Mouse (Mus musculus) regulatory T cell (primary cell): ENCODE measurements at regions not wholly inside any gene's neighbourhood (a gene's known extent, or its start where the extent isn't known, plus 50 kb on each side); places are given as distances from the start of the nearest gene placed in this dataset.

Source experiments
- in situ Hi-C: fragments of 300-600 bp; cut with MboI, MseI; formaldehyde crosslinking; loops from one replicate; pipeline ENCODE4 v1.15.1; 2025; ENCODE audit warnings: high pct_unique_total_duplicates

DNA sequence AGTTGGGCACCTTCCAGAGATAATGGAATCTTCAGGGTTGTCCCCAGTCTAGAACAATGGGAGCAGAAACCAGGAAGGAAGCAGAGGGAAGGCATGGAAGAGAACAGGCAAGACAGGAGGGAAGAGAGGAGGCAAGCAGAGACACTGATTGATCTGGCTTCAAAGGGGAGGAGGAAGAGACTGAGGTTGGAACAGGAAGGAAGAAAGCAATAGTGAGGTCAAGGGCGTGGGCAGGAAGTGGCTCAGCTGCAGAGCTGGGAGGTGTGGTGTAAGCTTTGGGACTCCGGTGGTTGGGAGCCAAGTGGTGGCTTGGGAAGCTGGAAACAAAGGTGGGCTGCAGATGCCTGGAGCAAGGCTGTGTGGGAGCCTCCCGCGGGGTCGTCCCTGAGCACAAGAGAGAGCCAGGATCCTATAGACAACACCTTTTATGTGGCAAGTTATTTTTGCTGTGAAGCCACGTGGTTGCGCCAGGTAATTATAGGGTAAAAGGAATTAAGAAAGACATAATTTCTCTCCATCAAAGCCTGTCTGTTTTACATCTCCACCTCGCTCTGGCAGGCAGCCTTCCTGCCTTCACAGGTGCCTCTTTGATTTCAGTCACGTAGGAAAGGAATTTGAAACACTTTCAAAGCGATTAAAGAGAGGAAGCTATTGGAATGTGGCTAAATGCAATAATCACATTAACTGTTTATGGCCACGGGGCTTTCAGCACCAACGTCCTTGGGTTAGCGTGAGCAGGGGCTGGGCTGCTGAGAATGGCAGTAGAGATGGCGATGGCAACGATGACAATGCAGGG is 237.3 kb upstream of the Wscd1 start:
- in situ Hi-C loops, result no loop called here

DNA sequence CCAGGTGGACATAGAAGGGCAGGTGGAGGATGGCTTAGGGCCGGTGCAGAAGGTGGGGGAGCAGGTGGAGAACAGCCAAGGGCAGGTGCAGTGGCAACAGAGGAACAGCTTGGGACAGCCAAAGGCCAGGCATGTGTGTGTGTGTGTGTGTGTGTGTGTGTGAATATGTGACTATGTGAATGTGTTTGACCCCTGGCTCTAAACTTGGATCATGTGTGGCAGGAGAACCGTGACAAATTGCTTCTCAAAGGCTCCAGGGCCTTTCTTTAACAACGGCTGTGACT is 236.7 kb upstream of the Wscd1 start:
- in situ Hi-C loops, result no loop called here

DNA sequence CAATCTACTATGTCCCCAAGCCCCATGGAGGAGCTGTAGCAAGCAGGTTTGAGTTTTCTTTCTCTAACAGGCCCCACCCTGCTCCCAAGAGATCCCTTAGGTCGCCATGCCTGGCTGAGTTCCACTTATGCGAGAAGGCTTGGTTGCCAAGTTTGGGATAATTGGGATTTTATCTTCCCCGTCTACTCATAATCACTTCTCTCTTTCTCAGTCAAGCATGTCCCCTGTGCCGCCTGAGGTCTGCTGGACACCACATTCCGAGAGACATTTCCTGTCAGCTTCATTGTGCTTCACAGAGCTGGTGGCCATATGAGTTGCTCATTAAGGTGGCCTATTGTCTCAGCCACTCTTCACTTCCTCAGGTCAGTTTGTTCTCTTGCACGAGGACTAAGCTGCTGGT is 234.5 kb upstream of the Wscd1 start:
- in situ Hi-C loops, result no loop called here

DNA sequence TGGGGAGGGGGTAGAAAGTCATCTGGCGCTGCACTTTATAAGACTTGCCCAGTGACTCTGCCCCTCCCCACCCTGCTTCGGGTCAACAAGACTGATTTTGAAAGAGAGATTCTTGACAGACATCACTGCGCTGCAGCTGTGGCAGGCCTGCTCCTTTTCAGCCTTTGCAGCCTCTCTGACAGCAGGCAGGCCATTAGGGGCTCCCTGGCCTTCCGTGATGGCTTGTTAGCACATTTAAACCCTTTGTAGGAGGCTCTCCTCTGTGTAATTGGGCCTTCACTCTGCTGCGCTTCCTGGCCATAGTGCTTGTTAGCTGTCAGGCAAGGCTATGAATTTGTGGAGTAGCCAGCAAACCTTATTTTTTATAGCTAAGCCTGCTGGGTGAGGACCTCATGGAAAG is 232.3 kb upstream of the Wscd1 start:
- in situ Hi-C loops, result no loop called here

DNA sequence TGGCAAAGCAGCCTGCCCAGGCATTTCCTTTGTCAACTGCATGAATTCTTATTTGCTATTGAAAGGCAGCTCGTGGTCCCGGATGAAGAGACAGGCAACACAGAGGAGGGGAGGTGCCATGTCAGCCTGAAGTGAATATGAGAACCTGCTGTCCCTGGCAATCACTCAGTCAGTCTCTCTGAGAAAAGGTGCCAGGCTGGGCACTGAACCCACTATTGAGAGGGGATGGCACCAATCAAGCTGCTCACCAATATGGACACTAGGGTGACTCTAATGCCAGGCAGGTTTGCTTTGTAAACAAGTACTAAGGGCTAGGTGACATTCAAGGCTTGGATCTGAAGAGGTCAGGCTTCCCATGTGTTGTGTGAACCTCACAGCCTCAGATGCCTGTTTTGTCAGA is 222.0 kb upstream of the Wscd1 start:
- in situ Hi-C loops, result no loop called here

DNA sequence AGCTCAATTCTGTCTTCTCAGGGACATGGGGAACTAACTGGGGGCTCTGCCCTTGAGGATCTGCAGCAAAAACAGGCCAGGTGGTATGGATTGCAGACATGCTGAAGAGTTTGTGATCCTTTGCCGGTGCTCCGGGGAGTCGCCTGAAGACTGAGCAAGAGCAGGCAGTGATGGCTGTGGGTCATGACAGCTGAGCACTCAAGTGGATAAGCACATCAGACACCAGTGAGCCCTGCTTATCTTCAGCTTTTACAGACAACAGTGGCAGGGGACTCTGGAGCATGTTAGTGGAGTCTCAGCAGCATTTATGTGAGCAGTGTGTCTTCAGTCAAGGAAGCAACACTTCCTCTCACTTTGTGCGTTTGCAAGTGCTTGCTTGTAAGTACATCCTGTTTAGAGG is 221.1 kb upstream of the Wscd1 start:
- in situ Hi-C loops, result no loop called here

DNA sequence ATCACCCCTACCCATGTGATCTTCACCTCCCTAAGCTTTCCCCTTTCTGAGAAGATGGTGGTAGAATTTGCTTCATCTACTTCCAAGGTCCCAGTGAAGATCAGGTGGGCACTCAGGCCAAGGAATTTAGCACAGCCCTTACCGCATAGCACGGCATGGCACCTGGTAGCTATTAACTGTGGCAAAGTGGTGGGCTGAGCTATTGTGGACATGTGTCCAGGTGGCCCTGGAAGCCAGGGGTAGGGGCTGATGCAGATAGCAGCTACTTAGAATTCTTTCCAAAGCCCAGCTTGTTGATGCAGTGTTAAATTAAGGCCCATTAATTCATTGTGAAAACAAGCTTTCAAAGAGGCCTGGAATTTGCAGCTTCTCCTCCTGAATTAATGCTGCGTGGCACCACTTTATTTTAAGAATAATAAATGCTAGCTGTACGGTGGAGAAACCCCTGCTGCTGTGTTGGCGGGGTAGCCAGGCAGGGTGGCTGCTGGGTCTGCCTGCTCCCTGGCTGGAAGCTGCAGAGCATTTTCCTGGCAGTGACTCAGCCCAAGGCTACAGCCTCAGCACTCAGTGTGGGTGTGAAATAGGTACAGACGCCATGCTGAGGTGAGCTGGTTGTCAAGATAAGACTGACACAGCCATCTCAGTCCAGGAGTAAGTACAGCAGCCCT is 208.4 kb upstream of the Wscd1 start:
- in situ Hi-C loops, result no loop called here

DNA sequence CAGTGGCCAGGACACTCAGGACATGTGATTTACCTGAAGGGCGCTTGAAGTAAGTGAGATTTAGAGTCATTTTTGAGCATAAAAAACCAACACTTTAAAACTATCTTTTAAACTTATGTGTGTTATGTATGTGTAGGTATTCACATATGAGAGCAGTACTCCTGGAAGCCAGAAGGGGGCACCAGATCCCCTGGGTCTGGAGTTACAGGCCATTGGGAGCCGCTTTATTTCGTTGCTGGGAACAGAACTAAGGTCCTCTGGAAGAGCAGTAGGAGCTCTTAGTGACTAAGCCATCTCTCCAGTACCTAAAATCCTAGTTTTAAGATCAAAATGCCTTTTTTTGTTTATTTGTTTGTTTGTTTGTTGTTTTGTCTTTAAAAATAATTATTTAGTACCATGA is 192.3 kb upstream of the Wscd1 start:
- in situ Hi-C loops, result no loop called here

DNA sequence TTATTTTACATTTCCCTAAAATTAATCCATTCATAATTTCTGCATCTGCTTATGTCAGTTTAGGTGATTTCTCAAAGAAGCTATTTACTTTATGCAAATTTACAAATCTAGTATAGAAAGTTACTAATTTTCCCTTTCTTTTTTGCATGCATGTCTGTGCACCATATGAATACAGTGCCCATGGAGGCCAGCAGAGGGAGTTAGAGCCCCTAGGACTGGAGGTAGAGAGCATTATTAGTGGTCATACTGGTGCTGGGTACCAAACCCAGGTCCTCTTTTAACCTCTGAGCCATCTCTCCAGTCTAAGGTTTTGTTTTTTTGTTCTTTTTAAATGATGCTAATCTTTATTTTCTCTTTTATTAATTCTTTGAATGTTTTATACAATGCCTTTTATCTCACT is 184.9 kb upstream of the Wscd1 start:
- in situ Hi-C loops, result no loop called here

DNA sequence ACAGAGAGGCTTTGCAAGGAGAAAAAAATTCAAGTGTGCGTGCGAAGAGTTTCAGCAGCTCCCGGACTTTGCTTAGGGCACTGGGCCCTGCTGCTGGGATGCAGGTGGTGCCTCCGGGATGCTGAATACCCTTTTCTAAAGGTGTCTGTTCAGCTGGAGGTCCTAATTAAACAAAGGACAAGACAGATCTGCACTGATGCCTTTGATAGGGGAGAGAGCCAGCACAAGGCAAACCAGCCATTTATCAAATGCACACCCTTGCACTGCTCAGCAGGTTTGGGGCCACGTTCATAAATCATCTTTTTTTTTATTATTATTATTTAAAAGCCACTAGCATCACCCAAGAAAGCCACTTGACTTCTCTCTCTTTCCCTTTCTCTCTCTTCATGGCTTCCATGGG is 172.9 kb upstream of the Wscd1 start:
- in situ Hi-C loops, result no loop called here

DNA sequence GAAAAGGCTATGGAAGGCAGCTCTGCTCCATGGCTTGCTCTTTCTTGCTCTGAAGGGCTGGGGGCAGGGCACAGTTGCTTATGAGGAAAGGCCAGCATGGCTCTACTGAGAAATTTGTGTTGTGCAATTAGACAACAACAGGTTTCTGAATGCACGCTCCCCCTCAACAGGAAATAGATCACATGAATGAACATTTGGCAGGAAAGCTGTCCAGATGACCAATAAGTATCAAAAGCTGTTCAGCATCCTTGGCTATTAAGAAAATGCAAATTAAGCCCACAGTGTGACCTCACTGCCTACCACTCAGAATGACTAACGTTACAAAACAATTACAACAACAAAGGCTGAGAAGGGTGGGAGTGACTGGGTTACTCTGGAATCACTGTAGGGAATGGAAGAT is 167.9 kb upstream of the Wscd1 start:
- in situ Hi-C loops, result no loop called here

DNA sequence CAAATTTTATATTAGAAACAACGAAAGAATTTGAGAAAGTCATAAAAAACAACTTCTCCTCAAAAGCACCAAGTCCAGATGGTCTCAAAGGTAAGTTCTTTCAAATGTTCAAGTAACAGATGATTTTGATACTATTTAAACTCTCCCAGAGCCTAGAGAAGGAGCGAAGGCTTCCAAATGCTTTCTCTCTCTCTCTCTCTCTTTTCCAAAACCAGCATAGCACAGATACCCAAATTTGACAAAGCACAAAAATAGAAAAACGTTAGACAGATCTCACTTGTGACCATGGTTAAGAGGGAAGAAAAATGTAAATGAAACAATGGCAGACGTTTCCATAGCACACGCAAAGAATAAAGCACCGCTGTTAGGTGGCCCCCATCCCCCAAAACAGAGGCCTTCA is 158.7 kb upstream of the Wscd1 start:
- in situ Hi-C loops, result no loop called here

DNA sequence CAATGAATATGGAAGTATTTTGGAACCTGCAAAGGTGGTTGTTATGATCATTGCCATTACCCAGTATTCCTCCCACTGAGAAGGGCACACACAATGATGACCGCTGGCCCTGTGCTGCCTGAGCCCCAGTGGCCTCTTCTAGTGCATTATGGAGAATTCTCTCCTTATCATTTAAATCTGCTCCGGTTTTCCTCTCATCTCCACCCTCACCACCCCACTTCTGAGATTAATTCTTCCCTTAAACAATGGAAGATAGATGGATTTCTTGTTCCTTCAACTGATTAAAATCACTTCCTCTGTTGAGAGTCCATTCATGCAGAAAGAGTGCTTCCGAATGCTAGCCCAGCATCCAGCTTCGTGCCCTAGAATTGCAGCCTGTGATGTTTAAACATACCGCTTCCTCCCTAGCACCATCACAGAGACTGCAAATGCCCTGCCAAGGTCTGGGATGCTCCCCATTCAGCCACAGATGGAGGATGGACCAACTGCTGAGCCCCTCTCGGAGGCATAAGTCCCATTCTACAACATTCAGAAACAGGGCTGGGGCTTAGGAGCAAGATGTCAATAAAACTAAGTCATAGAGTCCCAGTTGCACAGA is 155.4 kb upstream of the Wscd1 start:
- in situ Hi-C loops, result no loop called here

DNA sequence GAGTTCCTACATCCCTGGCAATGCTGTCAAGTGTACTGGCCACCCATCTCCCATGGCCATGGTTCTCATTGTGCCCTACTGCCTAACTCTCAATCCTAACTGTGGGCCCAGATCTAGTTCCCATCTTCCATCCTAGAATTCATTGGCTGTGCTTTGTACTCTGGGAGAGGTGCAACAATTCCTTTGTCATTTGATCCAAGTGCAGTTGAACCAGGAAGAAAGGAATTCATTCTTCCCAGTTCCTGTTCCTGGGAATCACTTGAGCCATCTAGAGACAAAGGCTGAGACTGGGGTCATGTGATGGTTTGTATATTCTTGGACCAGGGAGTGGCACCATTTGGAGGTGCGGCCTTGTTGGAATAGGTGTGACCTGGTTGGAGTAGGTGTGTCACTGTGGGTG is 152.0 kb upstream of the Wscd1 start:
- in situ Hi-C loops, result no loop called here

DNA sequence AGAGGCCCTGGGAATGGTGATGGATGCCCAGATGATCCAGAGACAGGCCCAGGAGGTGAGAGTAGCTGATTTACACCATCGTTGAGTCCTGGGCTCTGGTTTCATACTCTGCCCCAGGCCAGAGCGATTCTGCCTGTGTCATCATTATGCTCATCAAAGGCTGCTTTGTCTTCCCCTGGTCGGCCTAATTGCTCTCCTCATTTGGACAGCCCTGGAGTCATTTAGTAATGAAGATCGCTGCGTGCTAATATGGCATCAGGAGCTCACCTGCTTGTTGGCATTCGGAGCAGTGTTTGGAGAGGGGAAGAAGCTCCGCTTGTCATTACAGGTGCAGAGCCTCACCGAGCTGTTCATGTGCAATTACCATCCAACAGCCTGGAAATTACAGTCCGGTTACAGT is 138.9 kb upstream of the Wscd1 start:
- in situ Hi-C loops, result no loop called here

DNA sequence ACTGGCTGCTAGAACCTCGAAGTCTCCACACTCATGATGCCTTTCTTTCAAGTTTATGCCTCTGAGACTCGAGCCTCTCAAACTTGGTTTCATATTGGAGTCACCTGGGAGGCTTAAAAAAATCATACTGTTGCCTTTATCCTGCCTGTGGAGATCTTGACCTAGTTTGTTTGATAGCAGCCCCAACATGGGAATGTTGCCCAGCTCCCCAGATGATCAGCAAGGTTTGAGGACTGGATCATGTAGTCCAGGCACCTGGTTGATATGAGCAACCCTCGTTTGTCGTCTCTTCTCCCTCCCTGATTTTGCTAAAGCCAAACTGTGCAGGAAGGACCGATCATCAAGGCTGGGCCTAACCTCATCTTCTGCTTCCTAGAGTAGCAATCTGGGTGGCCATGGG is 134.2 kb upstream of the Wscd1 start:
- in situ Hi-C loops, result loop anchor here (5.0 kb wide), 1 partner anchor 97 kb away; no protein-coding TSS in a partner anchor

DNA sequence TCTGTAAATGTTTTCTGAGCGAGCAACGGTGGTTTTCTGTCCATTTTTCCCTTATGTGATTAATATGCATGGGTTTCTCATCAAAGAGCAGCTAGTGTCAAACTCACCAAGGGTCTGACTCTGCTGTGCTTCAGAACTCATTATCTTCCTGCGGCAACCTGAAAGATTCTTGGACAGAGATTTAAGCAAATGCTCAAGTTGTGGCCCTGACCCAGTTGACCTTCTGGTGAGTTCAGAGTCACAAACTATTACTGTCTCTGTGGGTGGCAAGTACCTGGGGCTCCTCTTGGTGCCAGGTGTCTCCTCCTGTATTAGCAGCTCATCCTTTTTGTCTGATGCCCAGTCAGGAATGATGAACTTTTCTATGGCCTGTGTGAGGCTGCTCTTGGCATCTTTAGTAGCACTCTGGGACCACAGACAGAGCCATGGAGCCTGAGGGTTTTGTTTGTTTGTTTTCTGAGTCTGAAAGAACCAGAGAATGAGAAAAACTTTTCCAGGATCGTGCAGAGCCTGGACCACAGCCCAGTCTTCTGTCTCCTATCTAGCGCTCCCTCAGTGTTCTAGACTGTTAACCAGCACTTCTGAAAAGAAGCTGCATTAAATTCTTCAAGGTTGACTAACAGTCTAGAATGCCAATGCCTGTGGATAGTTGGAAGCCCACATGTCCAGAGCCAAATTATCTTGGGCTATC is 124.1 kb upstream of the Wscd1 start:
- in situ Hi-C loops, result no loop called here

DNA sequence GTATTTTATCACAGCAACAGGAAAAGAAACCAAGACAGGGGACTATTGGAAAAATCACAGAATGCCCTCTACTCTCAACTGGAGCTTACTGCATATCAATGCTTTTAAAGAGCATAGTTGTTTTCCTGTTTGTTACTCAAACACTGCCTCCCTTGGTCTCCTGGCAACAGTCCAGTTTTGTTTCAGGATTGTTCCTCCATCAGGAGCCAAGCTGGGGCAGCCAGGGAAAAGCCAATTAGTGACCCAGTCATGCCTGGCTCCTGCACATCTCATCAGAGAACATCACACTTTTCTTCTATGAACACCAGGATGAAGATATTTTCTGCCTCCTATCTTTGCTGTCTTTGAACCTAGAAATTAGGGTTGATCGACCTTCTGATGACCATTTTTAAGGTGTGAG is 113.6 kb upstream of the Wscd1 start:
- in situ Hi-C loops, result no loop called here

DNA sequence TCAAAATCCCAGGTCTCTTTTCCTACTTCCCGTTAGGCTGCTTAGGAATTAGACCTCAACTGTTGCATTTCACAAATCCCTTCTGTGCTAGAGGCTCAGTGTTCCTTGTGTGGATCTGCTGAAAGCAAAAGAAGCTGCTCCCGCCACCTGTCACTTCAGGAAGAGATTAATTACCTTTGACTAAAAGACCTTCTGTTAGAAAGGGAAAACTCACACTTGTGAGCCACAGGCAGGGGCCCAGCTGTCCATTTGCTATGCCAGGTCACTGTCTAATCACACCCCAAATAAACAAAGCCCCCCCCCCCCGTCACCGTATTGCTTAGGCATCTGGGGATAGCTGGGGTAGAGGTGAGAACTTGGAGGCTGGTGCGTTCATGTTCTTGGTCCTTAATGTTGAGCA is 112.9 kb upstream of the Wscd1 start:
- in situ Hi-C loops, result no loop called here

DNA sequence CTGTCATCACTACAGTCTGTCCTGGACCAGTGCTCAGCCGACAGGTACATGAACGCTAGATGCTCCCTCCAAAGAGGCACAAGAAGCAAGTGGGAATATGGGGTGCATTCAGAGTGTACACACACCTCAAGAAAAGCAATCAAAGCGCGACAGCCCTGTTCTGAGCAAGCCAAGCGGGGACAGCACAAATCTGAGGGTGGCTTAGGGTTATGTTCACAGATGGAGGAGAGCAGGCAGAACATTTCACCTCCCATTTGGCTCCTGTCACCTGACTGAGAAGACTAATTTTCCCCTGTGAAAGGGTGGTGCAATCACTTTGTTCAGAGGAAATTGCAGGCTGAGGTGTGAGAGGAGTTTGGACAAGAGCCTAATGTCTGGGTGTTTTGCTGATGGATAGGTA is 106.8 kb upstream of the Wscd1 start:
- in situ Hi-C loops, result no loop called here

DNA sequence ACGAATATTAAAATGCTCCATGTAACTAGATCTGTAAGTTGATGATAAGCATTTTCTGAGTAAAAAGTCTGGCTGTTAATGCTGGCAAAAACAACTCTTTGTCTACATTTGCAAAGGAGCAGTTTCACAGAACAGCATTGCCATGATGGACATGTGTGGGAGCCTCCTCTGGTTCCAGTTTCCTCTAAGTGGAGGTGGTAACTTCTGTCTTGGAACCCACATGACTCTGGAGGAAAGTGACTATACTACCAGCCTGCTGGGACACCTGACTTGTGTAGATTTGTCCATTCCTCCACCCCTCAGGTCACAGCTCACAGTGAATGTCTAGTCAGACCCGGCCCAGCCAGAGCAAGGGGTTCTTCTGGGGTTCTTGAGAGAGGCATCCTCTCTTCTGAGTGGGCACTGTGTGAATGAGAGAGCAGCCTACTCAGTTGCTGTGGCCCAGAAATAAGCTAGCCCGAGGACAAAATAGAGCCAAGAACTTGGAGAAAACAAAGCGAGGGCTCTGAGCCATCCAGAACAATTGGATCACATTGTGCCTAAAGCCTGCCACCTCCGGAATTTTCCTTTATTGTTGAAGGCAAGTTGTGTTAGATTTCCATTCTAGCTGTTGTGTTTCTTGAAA is 97.9 kb upstream of the Wscd1 start:
- in situ Hi-C loops, result no loop called here

DNA sequence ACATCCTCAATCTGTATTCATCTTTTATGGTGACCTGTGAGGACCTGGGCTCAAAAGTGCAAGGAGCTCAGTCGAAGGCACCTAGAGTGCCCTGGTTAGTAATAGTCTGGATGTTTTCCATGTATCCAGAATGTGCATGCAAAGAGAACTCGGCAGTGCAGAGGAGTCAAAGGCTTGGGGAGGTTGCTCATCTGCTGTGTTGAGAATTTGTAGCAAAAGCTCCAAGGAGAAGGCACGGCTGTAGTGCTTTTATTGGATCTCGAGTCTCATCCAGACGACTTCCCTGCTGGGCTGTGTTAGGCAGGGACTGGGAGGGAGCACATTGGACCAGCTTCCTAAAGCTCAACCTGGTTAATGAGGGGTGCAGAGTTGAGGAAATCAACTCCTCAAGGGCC is 97.3 kb upstream of the Wscd1 start:
- in situ Hi-C loops, result no loop called here
